Mouse (Mus musculus) stomach, postnatal 0 days (tissue): ENCODE data around the gene Tgfbr3.

Experiments
- CTCF ChIP-seq: IDR thresholded peaks from 2 replicates; pipeline ENCODE4 v1.5.1; 2016; ENCODE audit warnings: antibody characterized with exemption, low read depth, mild to moderate bottlenecking, moderate library complexity
- EP300 ChIP-seq: optimal IDR thresholded peaks from 2 replicates; pipeline ENCODE3; 2016; ENCODE audit warnings: antibody characterized with exemption

DNA sequence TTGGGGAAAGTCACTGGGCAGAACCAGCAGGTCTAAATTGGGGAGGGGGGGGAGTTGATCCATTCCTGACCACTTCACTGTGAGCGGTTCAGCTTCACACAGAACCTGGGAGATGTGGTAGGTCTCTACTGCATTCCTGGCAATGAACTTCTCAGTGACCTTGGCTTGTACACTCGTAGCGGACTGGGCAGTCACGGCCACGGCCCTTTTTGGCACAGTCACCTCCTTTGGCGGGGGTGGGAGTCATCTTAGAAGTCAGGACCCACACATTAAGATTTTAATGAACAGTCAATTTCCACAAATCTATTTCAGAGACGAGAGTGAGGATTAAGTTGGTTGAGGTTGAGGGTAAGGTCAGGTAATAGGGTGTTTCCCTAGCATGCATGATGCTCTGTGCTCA, 27.7 kb upstream of the Tgfbr3 start:
- no peak for TF ChIP-seq EP300
- TF ChIP-seq CTCF = no peak
